Mouse (Mus musculus): Measurements from ENCODE around the gene Crebl2. TPM values are rescaled to one million over a fixed set of nuclear protein-coding genes. Genes with fewer than 3 reads are reported as not detected.

The Crebl2 gene
- total and polyA plus RNA-seq, 3 experiments: 1.5 to 3.7 TPM; not detected in 1

- no peak overlapping the region for H3K9ac ChIP-seq (ENCODE audit: control insufficient read depth, low read depth, low read length, poor library complexity, severe bottlenecking)
- H3K4me3 ChIP-seq (ENCODE audit: control insufficient read depth in 1 of 2, insufficient read depth in 1 of 2, low read depth in 2 of 2, low read length in 2 of 2): no peak overlapping the region
- H3K27me3 ChIP-seq (ENCODE audit: control insufficient read depth in 1 of 2, insufficient read depth in 2 of 2, low read length in 2 of 2): peaks cover 2 to 3% of the 10 kb centered on the region in 2 experiments; a peak in 3 of 4 replicates
- H3K27ac ChIP-seq (ENCODE audit: control insufficient read depth, low read depth, low read length): no peak overlapping the region
- no peak for DNase-seq (ENCODE audit: low read depth, low spot score)
- no peaks in the 10 kb centered on the region for H3K79me2 ChIP-seq (ENCODE audit: control insufficient read depth, insufficient read depth, low read length, poor library complexity)
- no peaks in the 10 kb centered on the region for H3K36me3 ChIP-seq (ENCODE audit: control insufficient read depth in 1 of 2, insufficient read depth in 2 of 2, low read length in 2 of 2)
- TF ChIP-seq POLR2A (IDR thresholded peaks at IDR 0.05; ENCODE audit: control insufficient read depth in 1 of 2, insufficient read depth in 1 of 2, low read depth in 1 of 2, low read length in 2 of 2, poor library complexity in 1 of 2): no peak
- TF ChIP-seq CHD1 (IDR thresholded peaks at IDR 0.05; ENCODE audit: low read depth, low read length): no peak
- TF ChIP-seq UBTF (IDR thresholded peaks at IDR 0.05; ENCODE audit: borderline replicate concordance, insufficient read depth, low read depth, low read length): no peak
- TF ChIP-seq MXI1 (IDR thresholded peaks at IDR 0.05; ENCODE audit: low read depth, low read length): no peak
- TF ChIP-seq MAZ (IDR thresholded peaks at IDR 0.05; ENCODE audit: low read depth, low read length): no peak
- no peak for TF ChIP-seq MAX (IDR thresholded peaks at IDR 0.05; ENCODE audit: low read length)
- TF ChIP-seq POLR2AphosphoS2 (IDR thresholded peaks at IDR 0.05; ENCODE audit: low read length): no peak
- TF ChIP-seq ETS1 (IDR thresholded peaks at IDR 0.05; ENCODE audit: low read depth, low read length): no peak
- no peak for TF ChIP-seq MYC (IDR thresholded peaks at IDR 0.05; ENCODE audit: low read depth, low read length)
- TF ChIP-seq HCFC1 (IDR thresholded peaks at IDR 0.05; ENCODE audit: low read depth, low read length): no peak
- TF ChIP-seq RAD21 (IDR thresholded peaks at IDR 0.05; ENCODE audit: low read depth, low read length): no peak
- TF ChIP-seq NELFE (IDR thresholded peaks at IDR 0.05; ENCODE audit: low read depth, low read length): no peak
- no peak for TF ChIP-seq RCOR1 (IDR thresholded peaks at IDR 0.05; ENCODE audit: low read depth, low read length)
- TF ChIP-seq ZMIZ1 (IDR thresholded peaks at IDR 0.05; ENCODE audit: low read depth, low read length): no peak
- no peak for TF ChIP-seq GATA1 (IDR thresholded peaks at IDR 0.05; ENCODE audit: low read depth, low read length)
- no peak for TF ChIP-seq TCF12 (IDR thresholded peaks at IDR 0.05; ENCODE audit: low read depth, low read length)
- TF ChIP-seq BHLHE40 (IDR thresholded peaks at IDR 0.05; ENCODE audit: borderline replicate concordance, low read depth, low read length): no peak
- TF ChIP-seq GABPA (IDR thresholded peaks at IDR 0.05; ENCODE audit: low read depth, low read length): no peak
- TF ChIP-seq ZNF384 (IDR thresholded peaks at IDR 0.05; ENCODE audit: low read depth, low read length): no peak
- no peaks in the 10 kb centered on the region for H3K9me3 ChIP-seq (replicated peaks; ENCODE audit: insufficient read depth, low read length)
- no peaks in the 10 kb centered on the region for H3K4me1 ChIP-seq (ENCODE audit: control insufficient read depth in 1 of 2, insufficient read depth in 2 of 2, low read length in 2 of 2)
These were observed 22.9 kb upstream of the Crebl2 start for GRCm38 (mm10) chr6:134807091-134807490.

DNA sequence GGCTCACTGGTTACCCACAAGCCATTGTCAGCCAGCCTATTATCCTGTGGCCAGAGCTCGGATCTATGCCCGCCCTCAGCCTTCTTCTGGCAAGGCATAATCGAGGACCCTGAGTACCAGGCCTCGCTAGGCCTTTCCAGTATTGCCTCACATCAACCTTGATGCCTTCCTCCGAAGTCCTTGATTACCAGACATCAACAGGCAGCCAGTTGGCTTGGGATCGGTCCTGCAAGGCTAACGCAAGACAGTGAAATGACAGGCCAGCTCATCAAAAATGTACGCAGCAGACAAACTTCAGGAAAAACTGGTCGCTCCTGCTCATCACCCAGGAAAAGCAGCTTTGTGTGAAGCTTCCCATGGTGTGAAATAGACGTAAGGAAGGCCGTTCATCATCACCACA lies 22.2 kb upstream of the Crebl2 start:
- Histone ChIP-seq H3K27ac (ENCODE audit: control insufficient read depth, low read depth, low read length) (no peak overlapping the region), H3K9me3 (replicated peaks; ENCODE audit: insufficient read depth, low read length) (no peaks in the 10 kb centered on the region), H3K4me1 (ENCODE audit: control insufficient read depth in 1 of 2, insufficient read depth in 2 of 2, low read length in 2 of 2) (no peaks in the 10 kb centered on the region), H3K27me3 (ENCODE audit: control insufficient read depth in 1 of 2, insufficient read depth in 2 of 2, low read length in 2 of 2) (peaks cover 0 to under 1% of the 10 kb centered on the region in 2 experiments; a peak in 2 of 4 replicates), H3K36me3 (ENCODE audit: control insufficient read depth in 1 of 2, insufficient read depth in 2 of 2, low read length in 2 of 2) (no peaks in the 10 kb centered on the region), H3K9ac (ENCODE audit: control insufficient read depth, low read depth, low read length, poor library complexity, severe bottlenecking) (no peak overlapping the region), H3K4me3 (ENCODE audit: control insufficient read depth in 1 of 2, insufficient read depth in 1 of 2, low read depth in 2 of 2, low read length in 2 of 2) (no peak overlapping the region), H3K79me2 (ENCODE audit: control insufficient read depth, insufficient read depth, low read length, poor library complexity) (no peaks in the 10 kb centered on the region)
- TF ChIP-seq RAD21 (IDR thresholded peaks at IDR 0.05; ENCODE audit: low read depth, low read length) (no peak), NELFE (IDR thresholded peaks at IDR 0.05; ENCODE audit: low read depth, low read length) (no peak), EP300 (IDR thresholded peaks at IDR 0.05; ENCODE audit: low read depth in 1 of 2, low read length in 2 of 2) (no peak), HCFC1 (IDR thresholded peaks at IDR 0.05; ENCODE audit: low read depth, low read length) (no peak), KAT2A (conservative IDR thresholded peaks at IDR 0.05; ENCODE audit: low read depth, low read length) (no peak), JUND (IDR thresholded peaks at IDR 0.05; ENCODE audit: low read depth, low read length) (no peak), MYC (IDR thresholded peaks at IDR 0.05; ENCODE audit: low read depth, low read length) (no peak), UBTF (IDR thresholded peaks at IDR 0.05; ENCODE audit: borderline replicate concordance, insufficient read depth, low read depth, low read length) (no peak), NRF1 (IDR thresholded peaks at IDR 0.05; ENCODE audit: insufficient read depth, low read depth, low read length, poor library complexity, severe bottlenecking) (no peak), ELF1 (IDR thresholded peaks at IDR 0.05; ENCODE audit: low read depth, low read length) (no peak), SMC3 (IDR thresholded peaks at IDR 0.05; ENCODE audit: low read depth, low read length) (no peak), MAX (IDR thresholded peaks at IDR 0.05; ENCODE audit: low read length) (no peak)
- DNase-seq (ENCODE audit: low read depth, low spot score): no peak
